Mouse (Mus musculus) kidney, adult 2 months (tissue): ENCODE measurements around the gene Pafah1b1.

Source experiments
- CTCF ChIP-seq: fragments of 200-500 bp; conservative IDR thresholded peaks from 2 replicates; pipeline ENCODE4 v1.5.1; 2011; ENCODE audit warnings: low read depth, mild to moderate bottlenecking, control low read depth, low read length, moderate library complexity, mixed read lengths; ENCODE audit not compliant: insufficient read depth, insufficient read length
- POLR2A ChIP-seq: fragments of 200-500 bp; IDR thresholded peaks from one replicate; pipeline ENCODE4 v1.6.1; 2011; ENCODE audit warnings: low read depth, low read length, control low read depth

- TF ChIP-seq CTCF = no peak
- TF ChIP-seq POLR2A = no peak
Observed at GRCm38 (mm10) chr11:74673561-74673960, 50.9 kb downstream of the Pafah1b1 start.
